Mouse (Mus musculus) spleen, embryonic (tissue): ENCODE results near the gene Scaf11.
"Not testable (repeated sequence)": the region's sequence is repeated elsewhere in the genome, so short reads cannot be mapped to it uniquely, and the experiment has no call there.

Experiments
- CTCF ChIA-PET: fragments of 350-600 bp; sonication (Branson Sonifier 250); formaldehyde crosslinking; loops from one replicate; lab custom pipeline; 2022; lab: Charles Lee

Scaf11 gene

DNA sequence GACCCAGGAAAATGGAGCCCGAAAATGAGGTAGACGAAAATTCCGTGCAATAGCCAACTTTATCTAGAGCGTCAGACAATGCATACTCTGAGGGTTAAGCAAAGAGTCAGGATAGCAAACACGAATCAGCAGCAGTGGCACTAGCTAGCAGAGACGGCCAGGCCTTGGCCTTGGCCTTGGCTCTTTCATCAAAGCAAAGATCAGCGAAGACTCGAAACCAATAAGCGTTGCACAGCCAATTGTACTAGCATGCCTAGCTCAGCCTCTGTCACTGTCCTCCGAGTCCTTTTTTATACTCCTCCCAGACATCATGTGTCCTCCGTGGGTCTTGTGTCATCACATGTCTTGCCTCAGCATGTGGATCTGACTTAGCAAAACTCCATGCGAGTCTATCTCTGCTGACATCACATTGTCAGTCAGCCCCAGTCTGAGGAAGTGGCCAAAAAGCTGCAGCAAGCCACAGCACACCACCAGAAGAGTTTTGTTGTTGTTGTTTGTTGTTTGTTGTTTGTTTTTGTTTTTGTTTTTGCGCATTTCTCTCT lies 5.8 kb upstream of the Scaf11 start:
- CTCF ChIA-PET = no interaction called here

GRCm38 (mm10) chr15:96465076-96465475 lies 4.4 kb upstream of the Scaf11 start:
- CTCF ChIA-PET = no interaction called here

GRCm38 (mm10) chr15:96463821-96464220 lies 3.2 kb upstream of the Scaf11 start:
- CTCF ChIA-PET = no interaction called here

GRCm38 (mm10) chr15:96462611-96463010 lies 2.0 kb upstream of the Scaf11 start:
- CTCF ChIA-PET = no interaction called here

- CTCF ChIA-PET = no interaction called here
These were observed 1.2 kb upstream of the Scaf11 start for GRCm38 (mm10) chr15:96461541-96462512.

GRCm38 (mm10) chr15:96460451-96460729 lies 253 bp downstream of the Scaf11 start:
- CTCF ChIA-PET = no interaction called here

DNA sequence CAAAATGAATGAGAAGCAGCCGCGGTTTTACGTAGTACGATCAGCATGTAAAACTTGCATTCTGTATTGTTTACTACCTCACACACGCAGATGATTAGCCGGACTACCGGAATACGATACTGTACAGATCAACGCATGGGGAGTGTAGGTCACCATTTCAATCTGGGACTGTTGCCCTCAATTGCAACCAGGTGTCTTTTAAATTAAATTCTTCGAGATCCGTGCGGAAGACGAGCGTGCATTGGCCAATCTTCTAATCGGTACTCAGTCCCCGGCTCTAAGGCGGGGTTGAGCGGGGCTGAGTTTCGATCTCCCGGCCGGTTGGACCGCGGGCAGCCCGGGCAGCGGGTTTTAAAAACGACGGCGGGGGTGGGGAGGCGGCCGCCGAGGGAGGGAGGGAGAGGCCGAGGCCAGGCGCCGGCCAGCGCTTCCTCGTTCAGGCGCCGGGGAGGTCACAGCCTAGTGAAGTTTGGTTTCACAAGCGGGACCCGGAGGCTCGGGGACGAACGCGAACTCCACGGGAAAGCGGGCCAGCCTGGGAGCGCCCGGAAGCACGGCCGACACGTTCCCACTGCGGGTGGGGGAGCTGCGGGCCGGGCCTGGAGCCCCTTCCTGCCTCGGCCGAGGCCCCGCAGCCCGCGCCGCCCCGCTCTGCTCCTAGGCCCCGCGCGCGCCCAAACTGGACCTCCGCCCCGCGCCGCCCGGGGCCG lies 747 bp downstream of the Scaf11 start:
- CTCF ChIA-PET = no interaction called here

DNA sequence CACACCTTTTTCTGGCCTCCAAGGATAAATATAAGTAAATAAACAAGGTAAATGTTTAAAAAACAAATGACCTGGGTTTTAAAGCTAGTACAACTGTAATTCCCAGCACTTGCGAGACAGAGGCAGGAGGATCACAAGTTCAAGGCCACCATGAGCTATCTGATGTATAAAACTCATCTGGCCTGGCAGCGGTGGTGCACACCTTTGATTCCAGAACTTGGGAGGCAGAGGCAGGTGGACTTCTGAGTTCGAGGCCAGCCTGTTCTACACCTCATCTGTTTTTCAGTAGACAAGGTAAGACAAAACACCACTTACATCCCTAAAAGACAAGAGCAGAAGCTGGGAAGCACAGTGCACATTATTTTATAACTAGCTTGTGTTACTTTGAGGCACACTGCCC lies 2.4 kb downstream of the Scaf11 start:
- CTCF ChIA-PET = no interaction called here

GRCm38 (mm10) chr15:96457338-96457664 lies 3.3 kb downstream of the Scaf11 start:
- CTCF ChIA-PET = no interaction called here

- CTCF ChIA-PET = interaction anchor here (0.6 kb wide), 1 partner anchor 24 kb away, joined by 3 read pairs; no protein-coding TSS in a partner anchor
These were observed 3.8 kb downstream of the Scaf11 start for GRCm38 (mm10) chr15:96456651-96457337.

GRCm38 (mm10) chr15:96455595-96456214 lies 4.9 kb downstream of the Scaf11 start:
- CTCF ChIA-PET = interaction anchor here (0.6 kb wide), 1 partner anchor 25 kb away, joined by 3 read pairs; no protein-coding TSS in a partner anchor

DNA sequence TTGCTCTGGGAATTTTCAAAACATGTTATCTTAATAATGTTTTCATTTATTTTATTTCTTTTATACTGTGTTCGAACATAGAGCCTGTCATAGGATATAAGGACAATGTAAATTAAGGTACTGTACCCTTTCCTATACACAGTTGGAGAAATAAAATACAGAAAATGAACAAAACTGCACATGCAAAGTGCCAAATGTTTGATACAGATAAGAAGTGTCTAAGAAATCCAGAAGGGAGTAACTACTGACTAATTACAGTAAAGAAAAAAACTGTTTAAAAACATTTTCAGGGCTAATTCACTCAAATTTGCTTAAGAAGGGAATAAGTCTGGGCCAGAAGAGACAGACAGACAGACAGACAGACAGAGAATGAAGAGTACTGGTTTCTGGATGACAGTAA lies 7.3 kb downstream of the Scaf11 start:
- CTCF ChIA-PET = interaction anchor here (0.6 kb wide), 2 partner anchors 11 to 45 kb away, joined by 4 to 5 read pairs; no protein-coding TSS in a partner anchor

GRCm38 (mm10) chr15:96448656-96449299 lies 11.9 kb downstream of the Scaf11 start:
- CTCF ChIA-PET = no interaction called here

DNA sequence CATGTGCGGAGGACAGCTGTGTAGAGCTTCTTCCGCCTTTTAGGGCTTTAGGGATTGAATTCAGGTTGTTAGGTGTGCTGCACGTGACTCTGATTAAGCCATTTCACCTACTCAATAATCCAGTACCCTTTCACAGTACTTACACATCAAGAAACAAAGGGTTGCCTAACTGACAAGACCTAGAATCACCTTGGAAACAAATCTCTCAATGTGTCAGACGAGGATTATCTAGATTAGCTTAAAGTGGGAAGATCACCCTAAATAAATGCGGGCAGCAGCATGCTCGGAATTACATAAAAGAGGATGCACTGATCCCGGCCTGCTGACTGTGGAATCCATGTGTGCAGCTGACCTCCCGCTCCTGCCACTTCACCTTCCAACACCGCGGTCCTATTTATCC lies 13.9 kb downstream of the Scaf11 start:
- CTCF ChIA-PET = no interaction called here

DNA sequence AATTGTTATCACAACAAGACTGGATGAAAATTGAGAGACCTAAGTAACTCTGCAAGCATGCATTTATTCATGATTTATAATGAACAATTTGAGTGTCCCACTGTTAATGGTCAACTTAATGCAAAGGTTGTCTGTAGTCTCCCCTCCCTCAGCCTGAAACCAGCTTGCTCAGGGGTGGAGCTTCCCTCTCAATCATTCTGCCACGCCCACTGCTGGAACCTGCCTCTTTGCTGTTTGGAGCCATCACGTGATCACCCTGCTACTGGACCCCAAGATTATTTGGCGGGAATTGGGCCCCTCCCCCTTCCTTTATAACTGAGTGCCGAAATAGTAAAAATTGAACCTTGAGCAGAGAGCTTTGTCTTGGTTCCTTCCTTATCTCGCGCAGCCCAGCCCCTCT lies 19.2 kb downstream of the Scaf11 start:
- CTCF ChIA-PET = not testable (repeated sequence)

DNA sequence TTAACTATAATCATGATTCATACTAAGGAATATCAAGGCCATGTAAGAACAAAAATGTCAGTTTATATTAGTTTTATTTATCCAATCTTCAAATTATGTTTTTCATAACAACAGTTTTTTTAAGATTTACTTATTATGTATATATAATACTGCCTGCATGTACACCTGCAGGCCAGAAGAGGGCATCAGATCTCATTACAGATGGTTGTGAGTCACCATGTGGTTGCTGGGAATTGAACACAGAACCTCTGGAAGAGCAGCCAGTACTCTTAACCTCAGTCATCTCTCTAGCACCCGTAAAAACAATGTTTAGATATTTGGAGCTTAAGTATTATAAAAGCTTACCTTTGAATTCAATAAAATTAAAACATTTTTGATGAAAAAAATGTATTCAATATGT lies 26.4 kb downstream of the Scaf11 start:
- CTCF ChIA-PET = no interaction called here

- CTCF ChIA-PET = no interaction called here
These were observed 40.7 kb downstream of the Scaf11 start for GRCm38 (mm10) chr15:96419920-96420319.

- CTCF ChIA-PET = no interaction called here
These were observed 42.5 kb downstream of the Scaf11 start for GRCm38 (mm10) chr15:96418161-96418560.

DNA sequence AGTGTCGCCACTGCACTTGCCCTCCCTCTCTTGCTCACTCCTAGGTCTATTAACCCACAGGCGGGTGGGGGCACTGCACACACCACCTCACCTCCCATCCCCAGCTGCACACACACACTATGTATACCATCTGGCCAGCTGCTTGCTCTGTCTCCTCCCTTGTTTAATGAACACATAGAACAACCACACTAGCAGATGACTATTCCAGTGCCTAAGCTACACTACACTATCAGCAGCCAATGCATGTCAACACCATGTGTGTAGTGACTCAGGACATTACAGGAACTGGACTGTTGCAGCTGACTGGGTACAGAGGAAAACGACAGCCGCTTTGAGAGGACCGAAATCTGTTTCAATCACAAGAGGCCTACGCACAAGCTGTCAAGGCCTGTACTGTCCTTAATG lies 51.9 kb downstream of the Scaf11 start:
- CTCF ChIA-PET = no interaction called here

DNA sequence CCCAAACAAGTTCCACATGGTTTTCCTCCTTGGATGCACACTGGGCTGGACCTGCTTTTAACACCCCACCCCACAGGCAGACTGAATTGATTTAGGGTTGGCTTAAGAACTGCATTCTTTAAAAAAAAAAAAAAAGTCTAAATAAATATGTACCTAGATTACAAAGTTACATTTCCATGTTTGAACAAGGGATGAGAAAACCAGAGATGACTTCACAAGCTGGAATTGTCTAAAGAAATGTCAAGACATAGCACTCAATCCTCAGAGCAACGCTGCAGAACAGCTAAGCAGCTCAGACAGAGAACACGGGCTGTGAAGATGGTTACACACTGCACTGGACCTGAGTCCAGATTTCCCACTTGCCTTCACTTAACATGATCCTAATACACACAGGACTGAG lies 53.5 kb downstream of the Scaf11 start:
- CTCF ChIA-PET = no interaction called here

- CTCF ChIA-PET = no interaction called here
These were observed 54.4 kb downstream of the Scaf11 start for GRCm38 (mm10) chr15:96406253-96406652.
